Mouse (Mus musculus) CH12.LX (cell line): ENCODE results near the gene Rab17. TPM values are rescaled to one million over a fixed set of nuclear protein-coding genes. Genes with fewer than 3 reads are reported as not detected.
A peak's percentile ranks its signal among the peaks of the same experiment; 100 is the strongest.

Experiments used
- DNase-seq: peaks from one replicate; pipeline ENCODE4 v3.0.0-alpha.2; 2013; ENCODE audit errors: extremely low read depth
- H3K27ac ChIP-seq: 2 replicates; pipeline ENCODE4 v1.5.1; 2012; ENCODE audit warnings: low read depth, mild to moderate bottlenecking, control low read depth, moderate library complexity; ENCODE audit not compliant: insufficient read depth
- H3K27me3 ChIP-seq: replicated peaks from 2 replicates; pipeline ENCODE3; 2012; ENCODE audit warnings: inconsistent platforms
- H3K36me3 ChIP-seq, 2 experiments: replicated peaks in 1 of 2; 2 replicates each; pipeline versions ENCODE3 to v1.6.1; 2012; ENCODE audit warnings: inconsistent platforms in 1 of 2, low read length in 1 of 2, mild to moderate bottlenecking in 1 of 2, mixed read lengths in 1 of 2, moderate library complexity in 1 of 2; ENCODE audit not compliant: control insufficient read depth in 1 of 2, insufficient read depth in 1 of 2
- H3K4me1 ChIP-seq, 2 experiments: 2 replicates each; pipeline ENCODE4 v1.6.1; 2012; ENCODE audit warnings: inconsistent platforms in 1 of 2, moderate library complexity in 1 of 2; ENCODE audit not compliant: insufficient read depth in 2 of 2, control insufficient read depth in 1 of 2
- H3K4me2 ChIP-seq: 2 replicates; pipeline ENCODE4 v1.6.1; 2012; ENCODE audit warnings: low read depth, mild to moderate bottlenecking, control low read depth; ENCODE audit not compliant: poor library complexity, insufficient read depth, severe bottlenecking
- H3K4me3 ChIP-seq, 3 experiments: fragments of 150-350 bp in 1 of 3; sonication (generic) in 1 of 3; replicated peaks in 1 of 3; 2 replicates each; pipeline versions ENCODE3 to v1.5.1; 2011 to 2012; ENCODE audit warnings: low read depth in 2 of 3, low read length in 2 of 3, mild to moderate bottlenecking in 2 of 3, moderate library complexity in 2 of 3, control low read depth in 1 of 3, improper control_type of control experiment in 1 of 3, inconsistent platforms in 1 of 3, mixed read lengths in 1 of 3; ENCODE audit not compliant: poor library complexity in 1 of 3
- H3K79me2 ChIP-seq: replicated peaks from 2 replicates; pipeline ENCODE4 v1.6.1; 2012; ENCODE audit warnings: mild to moderate bottlenecking, moderate library complexity; ENCODE audit not compliant: control insufficient read depth, poor library complexity, insufficient read depth, severe bottlenecking; ENCODE audit errors: extremely low read depth
- H3K9ac ChIP-seq: 2 replicates; pipeline ENCODE4 v1.6.1; 2012; ENCODE audit warnings: low read depth, mild to moderate bottlenecking, control low read depth, moderate library complexity; ENCODE audit not compliant: insufficient read depth
- H3K9me3 ChIP-seq: replicated peaks from 2 replicates; pipeline ENCODE3; 2012; ENCODE audit warnings: low read length, inconsistent platforms, mixed read lengths
- CHD1 ChIP-seq: IDR thresholded peaks from 2 replicates; pipeline ENCODE4 v1.6.1; 2012; ENCODE audit warnings: low read depth, low read length, improper control_type of control experiment, inconsistent platforms
- CHD2 ChIP-seq: IDR thresholded peaks from 2 replicates; pipeline ENCODE4 v1.6.1; 2011; ENCODE audit warnings: low read length, improper control_type of control experiment
- ETS1 ChIP-seq: conservative IDR thresholded peaks from 2 replicates; pipeline ENCODE4 v1.6.1; 2012; ENCODE audit warnings: low read depth, mild to moderate bottlenecking, inconsistent platforms, low read length, improper control_type of control experiment, moderate library complexity
- HCFC1 ChIP-seq: IDR thresholded peaks from 2 replicates; pipeline ENCODE4 v1.6.1; 2012; ENCODE audit warnings: low read depth, mild to moderate bottlenecking, inconsistent platforms, low read length, improper control_type of control experiment
- JUND ChIP-seq: conservative IDR thresholded peaks from 2 replicates; pipeline ENCODE4 v1.6.1; 2011; ENCODE audit warnings: low read depth, low read length, improper control_type of control experiment
- MAFK ChIP-seq: IDR thresholded peaks from 2 replicates; pipeline ENCODE4 v1.6.1; 2011; ENCODE audit warnings: low read length, improper control_type of control experiment; ENCODE audit not compliant: insufficient replicate concordance
- MAZ ChIP-seq: IDR thresholded peaks from 2 replicates; pipeline ENCODE4 v1.6.1; 2012; ENCODE audit warnings: low read depth, mild to moderate bottlenecking, inconsistent platforms, low read length, improper control_type of control experiment, moderate library complexity
- MEF2A ChIP-seq: IDR thresholded peaks from 2 replicates; pipeline ENCODE4 v1.6.1; 2014; ENCODE audit warnings: low read depth, mild to moderate bottlenecking, inconsistent platforms, low read length, improper control_type of control experiment, borderline replicate concordance
- MXI1 ChIP-seq: IDR thresholded peaks from 2 replicates; pipeline ENCODE4 v1.6.1; 2011; ENCODE audit warnings: mild to moderate bottlenecking, low read depth, low read length, improper control_type of control experiment
- MYC ChIP-seq: IDR thresholded peaks from 2 replicates; pipeline ENCODE4 v1.6.1; 2011; ENCODE audit warnings: low read depth, mild to moderate bottlenecking, improper control_type of control experiment, low read length
- NELFE ChIP-seq: IDR thresholded peaks from 2 replicates; pipeline ENCODE4 v1.6.1; 2011; ENCODE audit warnings: low read depth, low read length, improper control_type of control experiment
- NRF1 ChIP-seq: IDR thresholded peaks from 2 replicates; pipeline ENCODE4 v1.6.1; 2014; ENCODE audit warnings: low read depth, mild to moderate bottlenecking, inconsistent platforms, low read length, improper control_type of control experiment, moderate library complexity
- PAX5 ChIP-seq: IDR thresholded peaks from 2 replicates; pipeline ENCODE4 v1.6.1; 2012; ENCODE audit warnings: low read length, inconsistent platforms, mixed read lengths
- RCOR1 ChIP-seq: conservative IDR thresholded peaks from 2 replicates; pipeline ENCODE4 v1.6.1; 2012; ENCODE audit warnings: low read depth, mild to moderate bottlenecking, inconsistent platforms, low read length, improper control_type of control experiment
- SMC3 ChIP-seq: IDR thresholded peaks from 2 replicates; pipeline ENCODE4 v1.6.1; 2011; ENCODE audit warnings: low read depth, low read length, improper control_type of control experiment
- USF1 ChIP-seq: IDR thresholded peaks from 2 replicates; pipeline ENCODE4 v1.6.1; 2014; ENCODE audit warnings: low read depth, mild to moderate bottlenecking, inconsistent platforms, low read length, improper control_type of control experiment
- ZC3H11A ChIP-seq: IDR thresholded peaks from 2 replicates; pipeline ENCODE4 v1.6.1; 2012; ENCODE audit warnings: low read depth, mild to moderate bottlenecking, inconsistent platforms, low read length, improper control_type of control experiment
- ZKSCAN1 ChIP-seq: IDR thresholded peaks from 2 replicates; pipeline ENCODE4 v1.6.1; 2012; ENCODE audit warnings: low read depth, inconsistent platforms, low read length, improper control_type of control experiment, borderline replicate concordance
- ZMIZ1 ChIP-seq: IDR thresholded peaks from 2 replicates; pipeline ENCODE4 v1.6.1; 2012; ENCODE audit warnings: low read depth, mild to moderate bottlenecking, inconsistent platforms, low read length, improper control_type of control experiment
- ZNF384 ChIP-seq: IDR thresholded peaks from 2 replicates; pipeline ENCODE4 v1.6.1; 2012; ENCODE audit warnings: low read depth, low read length, improper control_type of control experiment, inconsistent platforms
- dilution Hi-C: fragments of 300-500 bp; cut with MboI; formaldehyde crosslinking; loops from 2 replicates; pipeline ENCODE4 v1.14.3; 2020; ENCODE audit warnings: low sequenced_read_pairs; ENCODE audit not compliant: extremely low pct_unique_long_range_greater_than_20kb, extremely low pct_ligation_motif_present
- in situ Hi-C: fragments of 300-500 bp; cut with MboI; formaldehyde crosslinking; loops from 3 replicates; pipeline ENCODE4 v1.14.3; 2019; ENCODE audit warnings: low sequenced_read_pairs, low pct_ligation_motif_present, low pct_unique_long_range_greater_than_20kb, mixed read lengths
- polyA plus RNA-seq: library from polyadenylated mRNA; unstranded; fragments of >175 nt; gene quantifications from 2 replicates; pipeline ENCODE4 v1.2.1, GENCODE M21; 2012; ENCODE audit warnings: low read depth; ENCODE audit not compliant: insufficient read length
- total RNA-seq, 2 experiments: library from RNA; depleted of rRNA; stranded (reverse); fragments of 300-350 nt in 1 of 2; fragments of >200 nt in 1 of 2; gene quantifications; 2 replicates each; pipeline ENCODE4 v1.2.3; 2012 to 2014

Rab17 gene
- 0.55 and 0.64 TPM in 2 replicates for total RNA-seq (2012; rRNA removed)
- total RNA-seq (2014; rRNA removed): 0.15 and 0.26 TPM in 2 replicates
- polyA plus RNA-seq: 0.59 and 1.1 TPM in 2 replicates

DNA sequence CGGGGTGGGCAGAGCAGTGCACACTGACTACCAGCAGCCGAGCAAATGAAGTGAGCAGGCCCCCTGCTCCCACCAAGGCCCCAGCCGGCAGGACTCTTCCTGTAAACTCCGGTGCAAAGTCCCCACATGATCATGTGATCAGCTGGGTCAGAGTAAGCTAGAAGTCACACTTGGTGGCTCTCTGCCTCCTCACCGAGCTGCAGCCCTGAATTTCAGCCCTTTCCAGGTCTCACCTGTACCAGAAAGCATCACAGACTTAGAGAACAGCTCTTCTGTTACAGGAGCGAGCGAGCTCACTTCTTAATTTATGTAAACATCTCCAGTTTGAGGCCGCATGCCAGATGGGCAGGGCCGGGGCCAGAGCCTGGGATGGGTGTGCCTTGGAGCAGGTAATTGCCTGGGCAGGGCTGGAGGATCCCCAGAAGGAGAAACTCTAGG lies at the start of gene Rab17:
TSS of gene Rab17 (minus strand) at position 315 of the 438 bp plus-strand sequence.
- dilution Hi-C loops (no loop called here), in situ Hi-C loops (no loop called here)
- Histone ChIP-seq H3K9me3 (no peaks in the 10 kb centered on the region), H3K4me1 (peaks cover 0 to 4% of the 10 kb centered on the region in 2 experiments; a peak in 1 of 4 replicates), H3K79me2 (no peaks in the 10 kb centered on the region), H3K4me2 (no peak within 1 kb of the TSS), H3K4me3 (peak within 1 kb of the TSS in 2 of 3 experiments; percentile 14 to 15)
- no peak for DNase-seq
- TF ChIP-seq MYC (no peak), USF1 (peak; percentile 34), CHD1 (no peak), ZMIZ1 (no peak)
- TF ChIP-seq, all 38 proteins: peak for 1
- Histone ChIP-seq H3K36me3 (no peaks in the 10 kb centered on the region), H3K27ac (no peak within 1 kb of the TSS), H3K27me3 (peaks cover 64% of the 10 kb centered on the region), H3K9ac (no peak within 1 kb of the TSS)

DNA sequence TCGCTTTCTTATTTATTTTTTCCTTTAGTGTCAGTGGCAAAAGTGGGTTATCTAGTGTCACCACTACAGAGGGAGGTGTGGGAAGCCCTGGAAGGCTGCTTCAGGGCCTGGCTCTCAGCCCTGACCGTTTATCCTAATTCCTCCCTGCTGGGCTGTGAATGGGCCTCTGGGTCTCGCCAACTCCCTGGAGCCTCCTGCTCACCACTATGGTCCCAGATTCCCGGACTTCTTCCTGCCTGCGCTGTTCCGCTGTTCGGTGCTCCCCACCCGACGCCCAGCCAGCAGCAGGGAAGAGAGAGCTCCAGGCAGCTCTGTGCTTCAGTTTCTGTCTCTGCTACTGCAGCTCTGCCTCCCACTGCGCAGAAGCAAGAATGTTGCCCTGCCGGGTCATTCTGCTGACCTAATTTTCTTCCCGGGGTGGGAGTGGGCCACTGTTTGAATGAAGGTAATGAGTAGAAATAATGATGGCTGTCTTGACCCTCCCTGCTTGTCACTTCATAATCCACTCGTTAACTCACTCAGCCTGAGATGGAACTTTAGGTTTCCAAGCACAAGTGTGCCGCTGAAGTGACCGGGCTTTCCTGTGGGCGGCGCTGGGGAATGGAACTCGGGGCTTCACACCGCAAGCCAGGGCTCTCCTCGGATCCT lies 47.8 kb upstream of the Rab17 start:
- TF ChIP-seq NELFE: no peak
- no peak for TF ChIP-seq MEF2A
- no peak for TF ChIP-seq ZNF384
- no peak for TF ChIP-seq HCFC1
- TF ChIP-seq SMC3: no peak
- TF ChIP-seq CHD1: no peak
- TF ChIP-seq JUND: no peak
- no peak for TF ChIP-seq MXI1
- TF ChIP-seq MAZ: no peak
- no peak for TF ChIP-seq RCOR1
- TF ChIP-seq CHD2: no peak
- TF ChIP-seq ZKSCAN1: no peak
- no peak for TF ChIP-seq NRF1
- TF ChIP-seq PAX5: no peak
- TF ChIP-seq ZMIZ1: no peak
- no peak for TF ChIP-seq MAFK
- no peak for TF ChIP-seq ETS1
- TF ChIP-seq MYC: no peak
- no peak for TF ChIP-seq ZC3H11A
- TF ChIP-seq, all 38 proteins: peak for 0
- Histone ChIP-seq H3K4me2 (no peak overlapping the region), H3K79me2 (no peaks in the 10 kb centered on the region), H3K9ac (no peak overlapping the region), H3K27me3 (peaks cover 43% of the 10 kb centered on the region), H3K36me3 (no peaks in the 10 kb centered on the region), H3K9me3 (no peaks in the 10 kb centered on the region), H3K4me1 (no peaks in the 10 kb centered on the region), H3K27ac (no peak overlapping the region), H3K4me3 (no peak overlapping the region)
- DNase-seq: no peak
- in situ Hi-C loops (no loop called here), dilution Hi-C loops (no loop called here)
